Mouse (Mus musculus): ENCODE measurements around the gene Faap20.
A peak's percentile ranks its signal among the peaks of the same experiment; 100 is the strongest.

DNA sequence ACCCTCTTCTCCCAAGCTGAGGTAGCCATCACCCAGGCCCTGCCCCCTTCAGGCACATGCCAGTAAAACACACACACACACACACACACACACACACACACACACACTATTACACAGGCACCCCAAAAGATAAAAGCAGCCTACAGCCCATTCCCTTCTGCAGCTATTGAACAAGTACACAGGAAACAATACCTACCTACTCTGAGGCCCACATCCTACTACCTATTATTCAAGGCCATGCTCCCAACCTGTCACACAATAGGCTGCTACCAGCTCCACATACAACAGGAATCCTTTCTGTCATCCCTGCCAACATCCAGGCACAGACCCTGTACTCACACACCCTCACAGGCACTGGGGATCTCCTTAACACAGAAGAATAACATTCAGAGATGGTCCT is 40.5 kb upstream of the Faap20 start:
- TF ChIP-seq CTCF (IDR thresholded peaks at IDR 0.05): peak; percentile 26; the same call in 1 of the 2 replicates
- no peak for TF ChIP-seq EP300 (IDR thresholded peaks at IDR 0.05)

Data from lung, postnatal 0 days (tissue).